Mouse (Mus musculus): ENCODE data around the gene Pfkm.
A peak's percentile ranks its signal among the peaks of the same experiment; 100 is the strongest.

The Pfkm gene

GRCm38 (mm10) chr15:98092372-98093120, at the start of gene Pfkm:
Gene Pfkm, plus strand, starts transcription at chr15:98092589.
- no peak for DNase-seq (ENCODE audit: low read depth, low spot score)

GRCm38 (mm10) chr15:98043967-98044366, 48.4 kb upstream of the Pfkm start:
- no peak for DNase-seq (ENCODE audit: low read depth, low spot score)

GRCm38 (mm10) chr15:98044387-98044786, 48.0 kb upstream of the Pfkm start:
- DNase-seq (ENCODE audit: low read depth, low spot score), result no peak

- no peak for DNase-seq (ENCODE audit: low read depth, low spot score)
Measured at GRCm38 (mm10) chr15:98048918-98049700, 43.3 kb upstream of the Pfkm start.

DNA sequence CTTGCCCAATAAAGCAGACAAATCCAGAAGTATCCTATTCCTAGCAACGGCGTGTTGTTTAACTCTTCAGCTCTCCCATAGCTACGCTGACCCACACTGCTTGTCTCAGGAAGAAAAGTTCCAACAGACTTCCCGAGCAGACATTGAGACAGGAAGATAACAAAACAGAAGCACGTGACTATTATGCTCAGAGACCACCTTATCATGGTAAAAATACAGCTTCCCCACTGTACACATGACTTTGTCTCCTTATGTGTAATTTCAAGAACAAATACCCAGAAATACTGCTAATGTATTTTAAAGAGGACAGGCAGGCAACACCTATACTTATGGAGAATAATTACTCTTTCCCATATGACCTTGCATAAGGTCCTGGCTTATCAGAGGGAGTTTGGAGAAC, 40.7 kb upstream of the Pfkm start:
- DNase-seq (ENCODE audit: low read depth, low spot score), result no peak

- no peak for DNase-seq (ENCODE audit: low read depth, low spot score)
Measured at GRCm38 (mm10) chr15:98055246-98055645, 37.1 kb upstream of the Pfkm start.

- DNase-seq (ENCODE audit: low read depth, low spot score), result no peak
Measured at GRCm38 (mm10) chr15:98065881-98066280, 26.5 kb upstream of the Pfkm start.

DNA sequence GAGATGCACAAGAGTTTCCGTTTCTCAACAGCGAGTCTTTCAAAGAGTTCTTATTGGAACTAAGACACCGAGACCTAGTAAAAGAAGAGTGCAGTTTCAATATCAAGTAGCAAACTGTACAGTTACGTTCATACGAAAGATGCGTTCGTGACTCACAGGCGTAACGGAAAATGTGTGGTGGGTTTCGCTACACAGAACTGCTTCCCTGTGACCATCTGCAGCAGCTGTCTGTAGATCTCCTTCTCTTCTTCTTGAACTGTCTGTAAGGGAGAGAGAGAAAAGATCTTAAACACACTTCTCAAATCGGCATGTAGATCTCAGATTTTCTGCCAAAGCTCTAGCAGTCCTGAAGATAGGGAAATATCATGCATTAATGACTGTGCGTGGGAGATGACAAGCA, 25.8 kb upstream of the Pfkm start:
- no peak for DNase-seq (ENCODE audit: low read depth, low spot score)

DNA sequence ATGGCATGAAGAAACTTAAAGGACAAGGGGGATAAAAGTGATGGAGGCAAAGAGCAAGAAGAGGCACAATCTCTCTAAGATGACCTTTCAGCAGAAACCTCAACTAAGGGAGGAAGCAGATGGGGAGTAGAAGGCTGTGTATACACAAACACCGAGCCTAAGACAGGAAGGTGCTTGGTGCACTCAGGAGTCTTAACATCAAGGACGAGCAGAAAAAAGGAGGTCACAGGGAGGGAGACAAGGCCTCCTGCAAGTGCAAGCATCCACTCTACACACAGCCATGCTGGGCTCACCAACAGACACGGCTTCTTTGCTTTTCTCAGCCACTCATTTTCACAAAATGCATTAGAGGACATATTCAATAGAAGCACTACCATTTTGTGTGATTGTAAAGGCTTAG, 24.9 kb upstream of the Pfkm start:
- no peak for DNase-seq (ENCODE audit: low read depth, low spot score)

DNA sequence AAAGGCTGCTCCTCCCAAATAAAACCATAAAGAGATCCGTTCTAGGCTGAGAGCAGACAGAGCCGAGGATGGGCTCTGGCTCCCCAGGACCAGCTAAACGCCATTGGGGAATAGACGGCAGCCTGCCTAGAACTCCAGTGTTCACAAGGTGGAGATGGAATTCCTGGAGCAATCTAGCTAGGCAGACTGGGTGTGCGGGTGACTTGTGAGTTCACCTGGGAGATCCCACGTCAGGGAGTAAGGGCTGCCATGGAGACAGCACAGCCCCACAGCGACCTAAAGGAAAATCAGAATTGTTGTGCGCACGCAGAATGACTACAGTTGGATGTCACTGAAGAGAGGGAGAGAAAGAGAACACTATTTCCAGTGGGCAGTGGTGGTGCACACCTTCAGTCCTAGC, 23.9 kb upstream of the Pfkm start:
- DNase-seq (ENCODE audit: low read depth, low spot score), result no peak

DNA sequence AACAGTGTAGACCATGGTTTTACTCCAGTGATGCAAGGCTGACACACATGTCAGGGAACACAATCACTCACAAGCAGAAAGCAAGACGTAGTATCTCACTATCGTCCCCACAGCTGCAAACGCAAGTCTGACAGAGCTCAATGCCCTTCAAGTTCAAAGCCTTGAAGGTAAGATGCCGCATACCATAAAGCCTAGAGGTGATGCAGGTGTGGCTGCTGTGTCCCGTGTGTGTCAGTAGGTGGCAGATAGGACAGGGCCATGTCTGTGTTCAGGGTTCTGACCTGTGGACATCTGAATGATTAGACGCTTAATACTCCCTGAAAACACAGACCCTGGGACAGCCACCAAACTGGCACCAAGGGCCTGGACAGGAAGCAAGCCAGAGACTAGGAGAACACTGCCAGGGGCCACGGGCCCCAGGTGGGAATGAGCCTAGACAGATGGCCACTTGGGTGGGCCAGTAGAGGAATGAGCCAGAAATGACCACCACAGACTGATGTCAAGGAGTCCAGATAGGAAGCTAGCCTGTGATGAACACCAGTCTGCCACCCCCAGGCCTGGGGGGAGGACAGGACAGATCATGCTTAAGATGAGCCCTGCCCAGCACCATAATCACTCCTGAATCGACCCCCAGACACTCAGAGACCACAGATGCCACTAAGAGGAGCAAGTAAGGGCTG, 22.7 kb upstream of the Pfkm start:
- DNase-seq (ENCODE audit: low read depth, low spot score), result no peak

- DNase-seq (ENCODE audit: low read depth, low spot score), result no peak
Measured at GRCm38 (mm10) chr15:98070376-98070775, 22.0 kb upstream of the Pfkm start.

- DNase-seq (ENCODE audit: low read depth, low spot score), result no peak
Measured at GRCm38 (mm10) chr15:98074521-98074920, 17.9 kb upstream of the Pfkm start.

DNA sequence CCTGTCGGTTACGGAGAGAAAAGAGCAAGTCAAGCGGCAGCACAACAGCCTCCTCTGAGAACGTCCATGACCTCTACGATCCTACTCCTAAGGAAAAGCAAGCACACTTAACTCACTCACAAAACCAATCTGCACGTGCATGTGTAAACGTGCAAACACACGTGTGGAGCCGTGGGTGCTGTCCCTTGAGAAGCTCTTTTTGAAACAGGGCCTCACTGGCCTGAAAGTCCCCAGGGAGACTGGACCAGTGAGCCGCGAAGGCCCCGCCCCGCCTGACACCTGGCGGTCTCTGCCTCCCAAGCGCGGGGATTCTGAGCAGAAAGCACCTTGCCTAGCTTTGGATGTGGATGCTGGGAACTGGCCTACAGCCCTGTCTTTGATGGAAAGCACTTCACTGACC, 17.4 kb upstream of the Pfkm start:
- no peak for DNase-seq (ENCODE audit: low read depth, low spot score)

GRCm38 (mm10) chr15:98076901-98077300, 15.5 kb upstream of the Pfkm start:
- no peak for DNase-seq (ENCODE audit: low read depth, low spot score)

GRCm38 (mm10) chr15:98088889-98089288, 3.5 kb upstream of the Pfkm start:
- DNase-seq (ENCODE audit: low read depth, low spot score), result no peak

- DNase-seq (ENCODE audit: low read depth, low spot score), result peak; percentile 34
Measured at GRCm38 (mm10) chr15:98089421-98090183, 2.8 kb upstream of the Pfkm start.

GRCm38 (mm10) chr15:98091841-98092240, 548 bp upstream of the Pfkm start:
- DNase-seq (ENCODE audit: low read depth, low spot score), result no peak

- DNase-seq (ENCODE audit: low read depth, low spot score), result peak; percentile 75
Measured at GRCm38 (mm10) chr15:98093121-98094011, 977 bp downstream of the Pfkm start, which contains the start of gene Senp1. Gene Senp1, minus strand, starts transcription at chr15:98093744.

DNA sequence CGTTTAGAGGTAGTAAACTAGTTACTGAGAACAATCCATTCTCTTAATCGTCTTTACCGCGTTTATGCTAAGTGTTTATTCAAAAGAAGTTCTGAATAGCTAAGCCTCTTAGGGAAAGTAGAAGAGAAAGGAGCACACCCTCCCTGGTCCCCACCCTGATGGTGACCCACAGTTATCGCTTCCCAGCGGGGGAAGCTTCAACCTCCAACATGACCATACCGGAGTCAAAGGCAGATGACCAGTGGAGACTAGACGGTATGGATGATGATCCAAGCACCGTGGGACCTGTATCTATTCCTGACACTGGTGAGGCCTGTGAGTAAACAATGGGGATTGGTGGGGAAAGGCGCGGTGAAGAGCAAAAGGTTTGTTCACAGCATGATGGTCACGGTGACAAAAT, 2.5 kb downstream of the Pfkm start:
- no peak for DNase-seq (ENCODE audit: low read depth, low spot score)

DNA sequence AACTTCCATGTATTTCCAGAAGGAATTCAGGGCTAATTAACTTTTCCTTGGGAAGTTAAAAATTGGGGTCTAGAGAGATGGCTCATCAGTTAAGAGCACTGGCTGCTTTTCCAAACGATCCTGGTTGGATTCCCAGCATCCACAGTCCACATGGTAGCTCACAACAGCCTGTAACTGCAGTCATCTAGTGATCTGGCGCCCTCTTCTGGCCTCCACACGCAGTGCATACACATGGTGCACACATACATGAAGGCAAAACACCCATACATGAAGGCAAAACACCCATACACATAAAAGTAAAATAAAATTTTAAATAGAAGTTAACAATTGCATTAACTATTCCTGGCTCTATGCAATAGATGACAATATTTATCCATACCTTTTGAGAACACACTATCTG, 4.6 kb downstream of the Pfkm start:
- no peak for DNase-seq (ENCODE audit: low read depth, low spot score)

Measured in c-Kit-negative CD71-positive TER-119-positive erythroid progenitor cells, embryonic 14.5 days (primary cell).